Mouse (Mus musculus): ENCODE results near the gene Zfp229.

DNA sequence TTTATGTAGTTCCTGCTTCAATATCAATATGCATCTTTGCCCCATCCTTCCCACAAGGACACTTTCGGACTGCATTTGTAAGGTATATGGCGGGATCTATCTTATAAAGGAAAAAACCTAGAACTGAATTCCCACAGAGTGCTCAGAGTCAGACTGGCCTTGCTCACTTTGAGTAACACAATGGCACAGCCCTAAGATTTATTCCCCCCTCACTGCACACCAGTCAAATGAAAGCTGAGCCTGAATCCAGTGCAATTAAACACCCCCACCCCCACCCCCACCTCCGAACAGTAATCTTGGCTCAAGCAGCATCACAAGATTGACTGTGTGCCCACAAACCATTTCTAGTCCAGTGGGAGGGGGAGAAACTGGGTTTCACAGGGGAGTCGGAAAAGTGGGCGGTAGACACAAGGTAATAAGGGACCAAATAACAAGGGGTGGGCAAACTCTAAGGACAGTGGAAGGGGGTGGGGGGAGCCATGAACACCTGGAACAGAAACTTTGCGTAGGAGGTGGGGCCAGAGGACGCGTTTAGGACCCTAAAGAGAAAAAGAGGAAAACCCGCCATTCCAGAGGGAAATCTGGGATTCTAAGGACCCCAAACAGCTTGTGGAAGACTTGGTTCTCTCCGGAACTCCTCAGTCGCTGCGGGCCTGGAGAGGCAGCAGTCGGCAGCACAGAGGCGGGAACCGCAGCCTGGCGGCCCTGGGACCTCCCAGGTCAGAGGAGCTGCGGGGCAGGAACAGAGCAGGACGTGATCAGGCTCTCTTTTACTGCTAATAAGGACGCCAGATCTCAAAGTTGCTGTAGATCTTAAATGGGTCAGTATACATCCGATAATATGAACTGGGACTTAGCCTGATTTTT lies 23.0 kb downstream of the Zfp229 start:
- no peak for TF ChIP-seq POLR2A (IDR thresholded peaks at IDR 0.05; ENCODE audit: borderline replicate concordance, low read depth, low read length)
- TF ChIP-seq CTCF (IDR thresholded peaks at IDR 0.05; ENCODE audit: low read depth, low read length): no peak
